Mouse (Mus musculus) MEL (cell line): ENCODE results near the gene Bag3. TPM values are rescaled to one million over a fixed set of nuclear protein-coding genes. Genes with fewer than 3 reads are reported as not detected.
"Not testable (repeated sequence)": the region's sequence is repeated elsewhere in the genome, so short reads cannot be mapped to it uniquely, and the experiment has no call there.

ENCODE experiments used
- DNase-seq: peaks from one replicate; pipeline ENCODE4 v3.0.0; 2011; ENCODE audit warnings: low read depth, low spot score
- H3K27ac ChIP-seq: 2 replicates; pipeline ENCODE4 v1.5.1; 2012; ENCODE audit warnings: low read depth, mild to moderate bottlenecking, control low read depth, low read length, moderate library complexity; ENCODE audit not compliant: control insufficient read depth
- H3K27me3 ChIP-seq, 2 experiments: fragments of 150-350 bp in 1 of 2; sonication (generic) in 1 of 2; 2 replicates each; pipeline ENCODE4 v1.6.1; 2012; ENCODE audit warnings: low read length in 2 of 2, mild to moderate bottlenecking in 2 of 2, improper control_type of control experiment in 1 of 2, moderate library complexity in 1 of 2; ENCODE audit not compliant: insufficient read depth in 2 of 2, control insufficient read depth in 1 of 2
- H3K36me3 ChIP-seq, 2 experiments: 2 replicates each; pipeline ENCODE4 v1.6.1; 2012 to 2014; ENCODE audit warnings: low read length in 2 of 2, improper control_type of control experiment in 1 of 2, inconsistent platforms in 1 of 2, mild to moderate bottlenecking in 1 of 2; ENCODE audit not compliant: insufficient read depth in 2 of 2, control insufficient read depth in 1 of 2
- H3K4me1 ChIP-seq, 2 experiments: fragments of 150-350 bp in 1 of 2; sonication (generic) in 1 of 2; 2 replicates each; pipeline ENCODE4 v1.6.1; 2012; ENCODE audit warnings: low read length in 2 of 2, improper control_type of control experiment in 1 of 2, mild to moderate bottlenecking in 1 of 2; ENCODE audit not compliant: insufficient read depth in 2 of 2, control insufficient read depth in 1 of 2
- H3K4me3 ChIP-seq, 2 experiments: fragments of 150-350 bp in 1 of 2; sonication (generic) in 1 of 2; 2 replicates each; pipeline ENCODE4 v1.5.1; 2012; ENCODE audit warnings: low read depth in 2 of 2, low read length in 2 of 2, mild to moderate bottlenecking in 2 of 2, moderate library complexity in 2 of 2, control low read depth in 1 of 2, improper control_type of control experiment in 1 of 2; ENCODE audit not compliant: control insufficient read depth in 1 of 2, insufficient read depth in 1 of 2
- H3K79me2 ChIP-seq: 2 replicates; pipeline ENCODE4 v1.6.1; 2012; ENCODE audit warnings: mild to moderate bottlenecking, low read length, moderate library complexity; ENCODE audit not compliant: control insufficient read depth, poor library complexity, insufficient read depth
- H3K9ac ChIP-seq: 2 replicates; pipeline ENCODE4 v1.6.1; 2012; ENCODE audit warnings: low read depth, mild to moderate bottlenecking, control low read depth, low read length, moderate library complexity; ENCODE audit not compliant: control insufficient read depth, poor library complexity, severe bottlenecking
- H3K9me3 ChIP-seq: fragments of 150-350 bp; sonication (generic); replicated peaks from 2 replicates; pipeline ENCODE4 v1.6.1; 2012; ENCODE audit warnings: mild to moderate bottlenecking, low read length, improper control_type of control experiment, moderate library complexity; ENCODE audit not compliant: insufficient read depth
- CTCF ChIP-seq, 3 experiments: IDR thresholded peaks in 2 of 3; conservative IDR thresholded peaks in 1 of 3; 2 replicates each; pipeline ENCODE4 v1.5.1; 2011 to 2012; ENCODE audit warnings: low read length in 3 of 3, low read depth in 2 of 3, mild to moderate bottlenecking in 2 of 3, improper control_type of control experiment in 1 of 3, inconsistent platforms in 1 of 3, mixed read lengths in 1 of 3, moderate library complexity in 1 of 3; ENCODE audit not compliant: control insufficient read depth in 1 of 3, insufficient read depth in 1 of 3, poor library complexity in 1 of 3, severe bottlenecking in 1 of 3
- EP300 ChIP-seq, 2 experiments: IDR thresholded peaks; 2 replicates each; pipeline ENCODE4 v1.6.1; 2011; ENCODE audit warnings: improper control_type of control experiment in 2 of 2, low read length in 2 of 2, low read depth in 1 of 2, mild to moderate bottlenecking in 1 of 2
- ETS1 ChIP-seq: IDR thresholded peaks from 2 replicates; pipeline ENCODE4 v1.6.1; 2012; ENCODE audit warnings: low read depth, mild to moderate bottlenecking, inconsistent platforms, low read length, improper control_type of control experiment, moderate library complexity
- GATA1 ChIP-seq: IDR thresholded peaks from 2 replicates; pipeline ENCODE4 v1.6.1; 2011; ENCODE audit warnings: low read depth, low read length, improper control_type of control experiment
- HCFC1 ChIP-seq: IDR thresholded peaks from 2 replicates; pipeline ENCODE4 v1.6.1; 2012; ENCODE audit warnings: low read depth, mild to moderate bottlenecking, inconsistent platforms, low read length, improper control_type of control experiment, moderate library complexity
- MAFK ChIP-seq: IDR thresholded peaks from 2 replicates; pipeline ENCODE4 v1.6.1; 2011; ENCODE audit warnings: low read depth, mild to moderate bottlenecking, low read length, improper control_type of control experiment, borderline replicate concordance
- MAZ ChIP-seq: IDR thresholded peaks from 2 replicates; pipeline ENCODE4 v1.6.1; 2012; ENCODE audit warnings: low read depth, mild to moderate bottlenecking, inconsistent platforms, low read length, improper control_type of control experiment
- MXI1 ChIP-seq: IDR thresholded peaks from 2 replicates; pipeline ENCODE4 v1.6.1; 2011; ENCODE audit warnings: mild to moderate bottlenecking, low read depth, low read length, improper control_type of control experiment
- MYC ChIP-seq: IDR thresholded peaks from 2 replicates; pipeline ENCODE4 v1.6.1; 2011; ENCODE audit warnings: low read depth, mild to moderate bottlenecking, low read length, improper control_type of control experiment, moderate library complexity
- NELFE ChIP-seq: IDR thresholded peaks from 2 replicates; pipeline ENCODE4 v1.6.1; 2011; ENCODE audit warnings: low read depth, low read length, improper control_type of control experiment
- POLR2A ChIP-seq, 2 experiments: IDR thresholded peaks; 2 replicates each; pipeline ENCODE4 v1.6.1; 2011 to 2012; ENCODE audit warnings: low read length in 2 of 2, mild to moderate bottlenecking in 2 of 2, control low read depth in 1 of 2, improper control_type of control experiment in 1 of 2, low read depth in 1 of 2, moderate library complexity in 1 of 2; ENCODE audit not compliant: control insufficient read depth in 1 of 2, insufficient read depth in 1 of 2, poor library complexity in 1 of 2
- POLR2AphosphoS2 ChIP-seq: IDR thresholded peaks from 2 replicates; pipeline ENCODE4 v1.6.1; 2011; ENCODE audit warnings: low read length, improper control_type of control experiment
- POLR2AphosphoS5 ChIP-seq: IDR thresholded peaks from 2 replicates; pipeline ENCODE4 v1.6.1; 2012; ENCODE audit warnings: low read depth, borderline replicate concordance, mild to moderate bottlenecking, inconsistent platforms, low read length, moderate library complexity, mixed read lengths
- SMC3 ChIP-seq: IDR thresholded peaks from 2 replicates; pipeline ENCODE4 v1.6.1; 2011; ENCODE audit warnings: low read depth, low read length, improper control_type of control experiment
- TBP ChIP-seq: IDR thresholded peaks from 2 replicates; pipeline ENCODE4 v1.8.0; 2011; ENCODE audit warnings: low read depth, low read length, improper control_type of control experiment
- UBTF ChIP-seq: IDR thresholded peaks from 2 replicates; pipeline ENCODE4 v1.6.1; 2012; ENCODE audit warnings: low read depth, mild to moderate bottlenecking, inconsistent platforms, low read length, improper control_type of control experiment, moderate library complexity, borderline replicate concordance; ENCODE audit not compliant: insufficient read depth
- ZC3H11A ChIP-seq: IDR thresholded peaks from 2 replicates; pipeline ENCODE4 v1.6.1; 2012; ENCODE audit warnings: low read depth, mild to moderate bottlenecking, inconsistent platforms, low read length, improper control_type of control experiment
- ZKSCAN1 ChIP-seq: IDR thresholded peaks from 2 replicates; pipeline ENCODE4 v1.6.1; 2012; ENCODE audit warnings: low read depth, mild to moderate bottlenecking, inconsistent platforms, low read length, improper control_type of control experiment, moderate library complexity
- ZNF384 ChIP-seq: IDR thresholded peaks from 2 replicates; pipeline ENCODE4 v1.6.1; 2012; ENCODE audit warnings: low read depth, mild to moderate bottlenecking, inconsistent platforms, low read length, improper control_type of control experiment
- polyA plus RNA-seq, 2 experiments: library from polyadenylated mRNA; stranded (reverse) in 1 of 2; unstranded in 1 of 2; fragments of >175 nt in 1 of 2; fragments of >200 nt in 1 of 2; gene quantifications; 2 replicates each; pipeline versions ENCODE4 v1.2.1 to v1.2.4; 2012; ENCODE audit warnings: low replicate concordance in 2 of 2, low read depth in 1 of 2; ENCODE audit not compliant: insufficient read length in 2 of 2, insufficient read depth in 1 of 2, missing spikeins in 1 of 2
- total RNA-seq: library from RNA; depleted of rRNA; stranded (reverse); fragments of 300-350 nt; gene quantifications from 2 replicates; pipeline ENCODE4 v1.2.3, GENCODE M21; 2012

Gene Bag3
- total and polyA plus RNA-seq, 3 experiments: 5.1 to 13.4 TPM; not detected in 1

GRCm38 (mm10) chr7:128567561-128568244 is 44.3 kb downstream of the Bag3 start:
- Histone ChIP-seq H3K27ac (no peak overlapping the region), H3K9me3 (no peaks in the 10 kb centered on the region), H3K79me2 (no peaks in the 10 kb centered on the region), H3K4me3 (no peak overlapping the region), H3K36me3 (peaks cover 0 to 8% of the 10 kb centered on the region in 2 experiments; a peak in 2 of 4 replicates), H3K9ac (no peak overlapping the region), H3K27me3 (no peaks in the 10 kb centered on the region), H3K4me1 (peaks cover 0 to 9% of the 10 kb centered on the region in 2 experiments; a peak in 2 of 4 replicates)
- TF ChIP-seq ZKSCAN1 (no peak), MXI1 (no peak), UBTF (no peak), ZNF384 (no peak), ETS1 (no peak), ZC3H11A (no peak), POLR2A (IDR thresholded peaks at IDR 0.05; ENCODE audit: control insufficient read depth in 1 of 2, insufficient read depth in 1 of 2, low read depth in 1 of 2, low read length in 2 of 2, poor library complexity in 1 of 2) (no peak), POLR2AphosphoS2 (no peak), SMC3 (no peak), MAZ (no peak), MYC (no peak), CTCF (IDR thresholded peaks at IDR 0.05 in 2 of 3, conservative IDR thresholded peaks at IDR 0.05 in 1 of 3; ENCODE audit: control insufficient read depth in 1 of 3, insufficient read depth in 1 of 3, low read depth in 2 of 3, low read length in 3 of 3, poor library complexity in 1 of 3, severe bottlenecking in 1 of 3) (no peak), GATA1 (no peak), TBP (no peak), EP300 (IDR thresholded peaks at IDR 0.05; ENCODE audit: low read depth in 1 of 2, low read length in 2 of 2) (no peak), HCFC1 (no peak), POLR2AphosphoS5 (no peak), MAFK (no peak)
- DNase-seq: no peak

GRCm38 (mm10) chr7:128569429-128569828 is 46.0 kb downstream of the Bag3 start:
- H3K9me3 ChIP-seq, H3K79me2 ChIP-seq, H3K27me3 ChIP-seq, H3K36me3 ChIP-seq, H3K4me3 ChIP-seq, H3K4me1 ChIP-seq: not testable (repeated sequence)
- Histone ChIP-seq H3K9ac (0 out of 2 replicates have a peak overlapping the region, but pooled peaks have one; percentile 4), H3K27ac (peak overlapping the region; percentile 90)
- TF ChIP-seq NELFE (peak; percentile 40; the same call in 1 of the 2 replicates), TBP (peak; percentile 55; the same call in 1 of the 2 replicates), POLR2A (IDR thresholded peaks at IDR 0.05; ENCODE audit: control insufficient read depth in 1 of 2, insufficient read depth in 1 of 2, low read depth in 1 of 2, low read length in 2 of 2, poor library complexity in 1 of 2) (peak in 1 of 2 experiments; percentile 61; a peak in 1 of 4 replicates)
- DNase-seq: peak; percentile 76
